Mouse (Mus musculus) spleen, postnatal 10 days (tissue): Measurements from ENCODE around the gene Gm3336.

Source experiments
- DNase-seq, 2 experiments: peaks; one replicate each; pipeline ENCODE4 v3.0.0; 2021 to 2022; ENCODE audit warnings: low spot score in 2 of 2

The Gm3336 gene

GRCm38 (mm10) chr8:70718297-70718696, at the start of gene Gm3336:
TSS of gene Gm3336 (plus strand) at chr8:70718543.
- DNase-seq: peak; percentile 71 to 85

- no peak for DNase-seq
Measured at GRCm38 (mm10) chr8:70671615-70672324, 46.6 kb upstream of the Gm3336 start.

GRCm38 (mm10) chr8:70672325-70673078, 45.8 kb upstream of the Gm3336 start:
- no peak for DNase-seq

GRCm38 (mm10) chr8:70673079-70673856, 45.1 kb upstream of the Gm3336 start, which contains the start of gene Lsm4:
TSS of gene Lsm4 (plus strand) at chr8:70673248.
- DNase-seq: peak; percentile 98 to 99

- no peak for DNase-seq
Measured at GRCm38 (mm10) chr8:70674109-70674508, 44.2 kb upstream of the Gm3336 start.

GRCm38 (mm10) chr8:70674716-70675115, 43.6 kb upstream of the Gm3336 start:
- DNase-seq: peak in 1 of 2 experiments; percentile 44

- peak in 1 of 2 experiments; percentile 45 for DNase-seq
Measured at GRCm38 (mm10) chr8:70675336-70675735, 43.0 kb upstream of the Gm3336 start.

- peak in 1 of 2 experiments; percentile 38 for DNase-seq
Measured at GRCm38 (mm10) chr8:70677451-70678080, 40.8 kb upstream of the Gm3336 start.

- DNase-seq: no peak
Measured at GRCm38 (mm10) chr8:70678679-70679078, 39.7 kb upstream of the Gm3336 start.

GRCm38 (mm10) chr8:70679404-70679803, 38.9 kb upstream of the Gm3336 start:
- no peak for DNase-seq

- no peak for DNase-seq
Measured at GRCm38 (mm10) chr8:70680039-70680438, 38.3 kb upstream of the Gm3336 start.

- DNase-seq: no peak
Measured at GRCm38 (mm10) chr8:70681410-70681809, 36.9 kb upstream of the Gm3336 start.

GRCm38 (mm10) chr8:70682193-70682592, 36.1 kb upstream of the Gm3336 start:
- peak in 1 of 2 experiments; percentile 28 for DNase-seq

- DNase-seq: peak in 1 of 2 experiments; percentile 18
Measured at GRCm38 (mm10) chr8:70682692-70683091, 35.7 kb upstream of the Gm3336 start.

- DNase-seq: no peak
Measured at GRCm38 (mm10) chr8:70684291-70684690, 34.1 kb upstream of the Gm3336 start.

- DNase-seq: no peak
Measured at GRCm38 (mm10) chr8:70687576-70687975, 30.8 kb upstream of the Gm3336 start.

GRCm38 (mm10) chr8:70688136-70688535, 30.2 kb upstream of the Gm3336 start:
- no peak for DNase-seq

- DNase-seq: no peak
Measured at GRCm38 (mm10) chr8:70689892-70690390, 28.4 kb upstream of the Gm3336 start.

- no peak for DNase-seq
Measured at GRCm38 (mm10) chr8:70691230-70691629, 27.1 kb upstream of the Gm3336 start.

- no peak for DNase-seq
Measured at GRCm38 (mm10) chr8:70691727-70692231, 26.6 kb upstream of the Gm3336 start.

GRCm38 (mm10) chr8:70693636-70694035, 24.7 kb upstream of the Gm3336 start:
- DNase-seq: no peak
